Mouse (Mus musculus): ENCODE results near the gene Mfsd2b. TPM values are rescaled to one million over a fixed set of nuclear protein-coding genes. Genes with fewer than 3 reads are reported as not detected.

Gene Mfsd2b
- polyA plus RNA-seq, 1 experiment: 3.0 TPM

DNA sequence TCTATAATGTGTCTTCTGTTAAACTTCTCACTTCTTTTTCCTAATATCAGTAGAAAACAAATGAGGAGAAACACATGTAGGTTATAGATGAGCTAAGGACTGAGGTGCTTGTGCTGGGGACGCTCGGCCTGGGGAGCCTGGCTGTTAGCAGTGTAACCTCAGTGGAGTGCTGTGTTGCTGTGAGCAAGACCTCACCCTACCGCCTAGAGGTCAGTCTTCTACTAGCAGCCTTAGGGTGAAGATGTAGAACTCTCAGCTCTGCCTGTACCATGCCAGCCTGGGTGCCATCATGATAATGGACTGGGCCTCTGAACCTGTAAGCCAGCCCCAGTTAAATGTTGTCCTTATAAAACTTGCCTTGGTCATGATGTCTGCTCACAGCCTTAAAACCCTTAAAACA is 46.9 kb downstream of the Mfsd2b start:
- Histone ChIP-seq H3K27me3 (ENCODE audit: control insufficient read depth, insufficient read depth, low read length) (no peaks in the 10 kb centered on the region), H3K4me1 (ENCODE audit: control insufficient read depth, insufficient read depth, low read length) (peaks cover 2% of the 10 kb centered on the region; the same call in 1 of the 2 replicates), H3K27ac (ENCODE audit: insufficient read depth, low read length) (no peak overlapping the region), H3K4me3 (replicated peaks; ENCODE audit: insufficient read depth, low read depth, low read length) (no peak overlapping the region)
- TF ChIP-seq POLR2A (IDR thresholded peaks at IDR 0.05; ENCODE audit: borderline replicate concordance, insufficient read depth, low read length) (no peak), CTCF (IDR thresholded peaks at IDR 0.05; ENCODE audit: borderline replicate concordance, insufficient read depth, low read depth, low read length) (no peak)
- no peak for DNase-seq
- 69% methylated on average over 3 of the region's 3 CpGs for WGBS

DNA sequence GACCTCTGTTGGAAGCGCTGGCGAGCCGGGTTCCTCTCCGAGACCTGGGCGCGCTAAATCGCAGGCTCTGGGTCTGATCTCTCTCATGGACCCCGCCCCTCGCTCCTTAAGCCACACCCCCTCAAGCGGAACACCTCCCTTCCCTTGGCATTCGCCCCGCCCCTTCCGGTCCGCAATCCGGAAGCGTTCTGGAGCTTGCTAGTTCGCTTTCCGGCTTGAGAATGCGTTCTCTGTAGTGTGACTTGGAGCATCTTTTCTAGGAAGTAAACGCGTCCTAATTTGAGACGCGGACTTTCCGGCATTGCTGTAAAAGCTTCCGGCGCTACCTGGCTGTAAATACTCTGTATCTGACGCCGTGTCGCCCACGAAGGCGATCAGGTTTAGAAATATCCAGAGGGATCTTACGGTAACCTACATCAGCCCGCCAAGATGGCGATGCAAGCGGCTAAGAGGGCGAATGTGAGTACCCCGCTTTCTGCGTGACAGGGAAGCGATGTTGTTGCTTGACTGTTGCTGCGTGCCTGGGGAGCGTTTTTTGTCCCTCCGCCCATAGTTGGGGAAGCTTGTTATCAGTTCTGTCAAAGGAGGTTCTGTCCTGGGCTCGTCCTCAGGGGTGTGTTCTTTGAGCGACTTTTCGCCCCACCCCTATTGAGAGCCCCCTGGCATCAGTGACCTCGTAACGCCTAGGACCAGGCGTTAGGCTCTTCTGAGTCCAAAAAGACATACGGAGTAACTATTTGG is 56.6 kb downstream of the Mfsd2b start, which contains the start of gene Sf3b6:
Sf3b6 (plus strand) TSS at position 184 of the 741 bp plus-strand sequence.
- TF ChIP-seq POLR2A (IDR thresholded peaks at IDR 0.05; ENCODE audit: borderline replicate concordance, insufficient read depth, low read length) (peak; percentile 77), CTCF (IDR thresholded peaks at IDR 0.05; ENCODE audit: borderline replicate concordance, insufficient read depth, low read depth, low read length) (no peak)
- no peaks in the 10 kb centered on the region for H3K27me3 ChIP-seq (ENCODE audit: control insufficient read depth, insufficient read depth, low read length)
- peak; percentile 97 to 99 for DNase-seq
- peaks cover 4% of the 10 kb centered on the region for H3K4me1 ChIP-seq (ENCODE audit: control insufficient read depth, insufficient read depth, low read length)
- H3K4me3 ChIP-seq (replicated peaks; ENCODE audit: insufficient read depth, low read depth, low read length): peak within 1 kb of the TSS; percentile 92
- WGBS: under 1% methylated on average over 49 of the region's 49 CpGs
- peak within 1 kb of the TSS; percentile 4 for H3K27ac ChIP-seq (ENCODE audit: insufficient read depth, low read length)

DNA sequence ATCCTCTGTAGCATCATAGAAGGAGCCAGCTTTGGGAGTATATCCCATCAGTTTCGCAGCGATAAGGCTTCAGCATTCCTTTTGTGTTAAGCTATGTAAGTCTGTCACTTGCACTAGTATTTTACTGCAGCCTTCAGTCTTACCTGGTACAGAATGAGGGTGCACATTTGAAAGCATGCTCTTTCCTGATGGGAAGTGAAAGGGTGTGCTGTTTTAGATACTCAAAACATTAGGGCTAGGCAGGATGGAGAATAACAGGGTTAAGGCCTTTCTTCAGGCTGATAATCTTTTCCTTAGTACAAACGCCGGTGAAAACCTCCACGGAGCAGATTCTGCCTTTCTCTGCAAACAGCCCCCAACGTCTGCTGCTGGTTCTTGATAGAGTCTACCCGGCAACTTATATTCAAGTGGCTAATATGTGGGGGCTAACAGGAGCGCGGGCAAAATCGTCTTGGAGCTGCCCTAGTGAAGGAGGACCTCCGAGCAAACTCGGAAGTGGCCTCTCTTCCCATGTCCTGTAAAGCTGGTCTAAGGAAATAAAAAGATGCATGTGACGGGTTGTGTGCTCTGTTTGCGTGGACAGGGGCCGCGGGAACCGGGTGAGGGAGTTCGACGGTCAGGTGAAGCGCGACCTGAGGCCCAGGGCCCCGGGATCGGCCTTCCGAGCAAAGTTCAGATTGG is 57.3 kb downstream of the Mfsd2b start:
- no peaks in the 10 kb centered on the region for H3K27me3 ChIP-seq (ENCODE audit: control insufficient read depth, insufficient read depth, low read length)
- TF ChIP-seq CTCF (IDR thresholded peaks at IDR 0.05; ENCODE audit: borderline replicate concordance, insufficient read depth, low read depth, low read length) (no peak), POLR2A (IDR thresholded peaks at IDR 0.05; ENCODE audit: borderline replicate concordance, insufficient read depth, low read length) (no peak)
- peaks cover 4% of the 10 kb centered on the region for H3K4me1 ChIP-seq (ENCODE audit: control insufficient read depth, insufficient read depth, low read length)
- H3K27ac ChIP-seq (ENCODE audit: insufficient read depth, low read length): peak overlapping the region; percentile 4
- 8% methylated on average over 24 of the region's 24 CpGs for WGBS
- no peak for DNase-seq
- peak overlapping the region; percentile 92 for H3K4me3 ChIP-seq (replicated peaks; ENCODE audit: insufficient read depth, low read depth, low read length)

DNA sequence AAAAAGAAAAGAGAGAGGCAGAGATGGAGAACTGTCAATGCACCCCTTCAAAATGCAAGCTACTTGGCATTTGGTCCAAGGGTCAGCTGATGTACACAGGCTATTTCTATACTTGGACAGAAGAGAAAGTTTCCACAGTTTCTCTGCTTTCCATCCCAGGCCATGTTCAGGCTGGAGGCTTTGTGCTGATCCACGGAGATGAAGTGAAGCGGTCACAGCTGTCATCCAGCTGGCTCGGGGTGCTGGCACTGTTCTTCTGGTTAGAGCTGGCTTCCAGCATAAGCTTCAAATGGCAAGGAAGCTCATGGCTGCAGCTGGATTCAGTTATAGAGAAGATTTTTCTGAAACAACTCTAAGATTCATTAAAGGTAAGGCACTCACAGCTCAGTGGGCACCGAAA is 60.5 kb downstream of the Mfsd2b start:
- Histone ChIP-seq H3K27ac (ENCODE audit: insufficient read depth, low read length) (no peak overlapping the region), H3K4me3 (replicated peaks; ENCODE audit: insufficient read depth, low read depth, low read length) (no peak overlapping the region), H3K4me1 (ENCODE audit: control insufficient read depth, insufficient read depth, low read length) (peaks cover 4% of the 10 kb centered on the region; the same call in 1 of the 2 replicates), H3K27me3 (ENCODE audit: control insufficient read depth, insufficient read depth, low read length) (no peaks in the 10 kb centered on the region)
- no peak for DNase-seq
- TF ChIP-seq CTCF (IDR thresholded peaks at IDR 0.05; ENCODE audit: borderline replicate concordance, insufficient read depth, low read depth, low read length): no peak
- no peak for TF ChIP-seq POLR2A (IDR thresholded peaks at IDR 0.05; ENCODE audit: borderline replicate concordance, insufficient read depth, low read length)
- 29% methylated on average over 4 of the region's 4 CpGs for WGBS

Other genes with a start within 250 kb of the Mfsd2b start
- 2.1 and 2.2 TPM in 2 replicates for gene Fam228a, start 135.9 kb downstream of the Mfsd2b start, polyA plus RNA-seq (2012; rRNA removed)
- 8.9 and 11.0 TPM in 2 replicates for gene Pfn4, start 105.3 kb downstream of the Mfsd2b start, polyA plus RNA-seq (2012; rRNA removed)
- gene Fam228b, start 105.1 kb downstream of the Mfsd2b start, polyA plus RNA-seq (2012; rRNA removed): 6.9 and 11.4 TPM in 2 replicates
- 132 and 137 TPM in 2 replicates for gene Sf3b6, start 56.8 kb downstream of the Mfsd2b start, polyA plus RNA-seq (2012; rRNA removed)
- 56.1 and 66.9 TPM in 2 replicates for gene Fkbp1b, start 32.8 kb downstream of the Mfsd2b start, polyA plus RNA-seq (2012; rRNA removed)
- gene Wdcp, start 31.1 kb downstream of the Mfsd2b start, polyA plus RNA-seq (2012; rRNA removed): 14.9 and 15.2 TPM in 2 replicates
- gene Ubxn2a, start 33.3 kb upstream of the Mfsd2b start, polyA plus RNA-seq (2012; rRNA removed): 32.6 and 36.6 TPM in 2 replicates
- 14.0 and 16.4 TPM in 2 replicates for gene Atad2b, start 43.0 kb upstream of the Mfsd2b start, polyA plus RNA-seq (2012; rRNA removed)

Measured in cerebellum, adult 2 months (tissue).